Mouse (Mus musculus) layer of hippocampus, adult 11-12 months (tissue): Measurements from ENCODE around the gene Ackr3.

Experiments
- DNase-seq: peaks from one replicate; pipeline ENCODE4 v3.0.0; 2022; ENCODE audit warnings: low spot score

The Ackr3 gene

DNA sequence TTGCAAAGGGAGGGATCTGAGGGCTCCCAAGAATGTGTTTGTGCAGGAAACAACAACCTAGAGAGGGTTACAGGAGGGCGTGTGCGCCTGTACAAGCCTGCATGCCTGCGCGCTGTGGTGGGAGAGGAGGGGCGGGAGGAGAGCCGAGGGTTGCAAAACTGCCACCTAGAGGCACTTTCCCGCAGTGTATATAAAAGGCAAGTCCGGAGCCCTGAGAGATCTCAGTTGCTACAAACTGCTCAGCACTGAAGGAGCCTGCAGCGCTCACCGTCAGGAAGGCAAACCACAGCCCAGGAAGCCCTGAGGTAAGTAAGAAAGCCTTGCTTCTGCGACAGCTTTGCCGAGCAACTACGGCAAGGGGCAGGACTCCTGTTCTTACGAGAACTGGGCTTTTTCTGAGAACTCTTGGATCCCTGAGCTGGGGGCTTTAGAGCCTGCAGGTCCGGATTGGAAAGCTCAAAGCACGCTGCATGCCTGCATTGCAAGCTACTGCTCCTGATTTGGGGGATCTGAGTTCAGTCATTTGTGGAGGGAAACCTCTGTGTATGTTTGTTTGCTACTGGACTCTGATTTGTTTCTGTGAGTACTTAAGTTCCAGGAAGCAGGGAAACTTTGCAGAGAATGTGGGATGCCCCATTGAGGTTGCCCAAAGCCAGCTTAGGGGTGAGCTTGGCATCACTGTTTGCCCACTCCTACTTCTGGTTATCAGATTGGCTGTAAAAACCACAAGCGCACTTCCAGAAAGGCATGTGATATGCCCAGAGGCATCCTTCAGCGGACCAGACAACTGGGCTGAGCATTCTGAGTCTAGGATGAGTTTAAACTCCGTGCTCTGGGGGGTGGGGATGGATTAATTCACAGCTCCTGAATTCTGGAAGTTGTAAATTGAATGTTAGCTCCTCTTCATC is at the start of gene Ackr3:
Gene Ackr3 (plus strand): TSS at position 198 of the 908 bp plus-strand sequence.
- peak; percentile 78 for DNase-seq

- DNase-seq: no peak
These were observed 47.2 kb upstream of the Ackr3 start for GRCm38 (mm10) chr1:90156589-90156988.

- DNase-seq: no peak
These were observed 43.9 kb upstream of the Ackr3 start for GRCm38 (mm10) chr1:90159927-90160326.

- DNase-seq: no peak
These were observed 42.2 kb upstream of the Ackr3 start for GRCm38 (mm10) chr1:90161623-90162022.

DNA sequence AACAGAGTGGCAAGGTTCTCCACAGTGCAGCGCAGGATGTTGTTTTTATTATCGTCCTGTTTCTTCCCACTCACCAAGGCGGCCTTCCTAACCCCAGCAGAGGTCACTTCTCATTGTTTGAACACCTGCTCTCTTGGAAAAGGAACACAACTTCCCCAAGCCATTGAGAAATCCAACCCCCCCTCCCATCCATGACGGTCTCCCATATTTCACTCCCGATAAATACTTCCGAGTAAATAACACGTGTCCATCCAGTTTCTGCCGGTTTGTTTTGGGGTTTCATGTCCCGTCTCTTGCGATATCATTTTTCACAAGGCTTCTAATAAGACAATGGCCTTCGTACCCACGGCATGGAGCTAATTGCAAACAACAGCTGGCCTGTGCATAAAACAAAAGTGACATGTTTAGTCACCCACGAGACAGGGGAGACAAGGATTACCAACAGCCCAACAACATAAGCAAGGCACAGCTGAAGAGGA is 41.4 kb upstream of the Ackr3 start:
- no peak for DNase-seq

- DNase-seq: no peak
These were observed 40.6 kb upstream of the Ackr3 start for GRCm38 (mm10) chr1:90163161-90163560.

DNA sequence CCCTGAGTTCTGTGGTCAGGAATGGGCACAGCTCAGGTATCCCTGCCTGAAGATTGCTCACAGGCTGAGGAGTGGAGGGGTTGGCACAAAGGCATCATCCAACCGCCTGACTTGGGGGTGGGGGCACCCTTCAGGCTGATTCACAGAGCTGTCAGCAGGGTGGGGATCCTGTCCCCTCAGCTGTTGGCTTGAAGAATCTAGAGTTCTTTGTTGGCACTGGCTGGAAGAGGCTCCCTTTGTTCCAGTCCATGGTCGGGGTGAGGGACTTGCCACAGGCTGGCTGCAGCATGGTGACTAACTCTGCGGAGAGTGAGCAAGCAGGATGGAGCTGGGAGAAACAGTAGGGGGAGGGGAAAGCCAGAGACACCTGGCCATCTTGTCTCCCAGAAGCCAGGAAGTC is 39.5 kb upstream of the Ackr3 start:
- DNase-seq: no peak

GRCm38 (mm10) chr1:90174338-90174737 is 29.4 kb upstream of the Ackr3 start:
- no peak for DNase-seq

GRCm38 (mm10) chr1:90176223-90176622 is 27.6 kb upstream of the Ackr3 start:
- DNase-seq: no peak

DNA sequence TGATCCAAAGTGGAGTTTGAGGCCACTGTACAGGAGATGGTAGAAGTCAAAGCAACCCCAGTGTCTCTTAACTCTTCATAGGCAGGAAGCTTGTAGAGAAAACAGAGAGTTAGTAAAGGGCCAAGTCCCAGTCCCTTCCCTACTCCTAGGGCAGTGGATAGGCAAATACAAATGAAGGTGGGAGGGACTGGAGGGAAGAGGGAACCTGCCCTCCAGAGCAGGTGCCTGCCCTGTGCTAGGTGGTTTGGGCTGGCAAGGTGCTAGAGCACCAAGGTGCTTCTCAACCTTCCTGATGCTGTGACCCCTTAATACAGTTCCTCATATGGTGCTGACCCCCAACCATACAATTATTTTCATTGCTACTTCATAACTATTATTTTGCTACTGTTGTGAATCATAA is 26.2 kb upstream of the Ackr3 start:
- no peak for DNase-seq

- no peak for DNase-seq
These were observed 25.8 kb upstream of the Ackr3 start for GRCm38 (mm10) chr1:90177978-90178377.

DNA sequence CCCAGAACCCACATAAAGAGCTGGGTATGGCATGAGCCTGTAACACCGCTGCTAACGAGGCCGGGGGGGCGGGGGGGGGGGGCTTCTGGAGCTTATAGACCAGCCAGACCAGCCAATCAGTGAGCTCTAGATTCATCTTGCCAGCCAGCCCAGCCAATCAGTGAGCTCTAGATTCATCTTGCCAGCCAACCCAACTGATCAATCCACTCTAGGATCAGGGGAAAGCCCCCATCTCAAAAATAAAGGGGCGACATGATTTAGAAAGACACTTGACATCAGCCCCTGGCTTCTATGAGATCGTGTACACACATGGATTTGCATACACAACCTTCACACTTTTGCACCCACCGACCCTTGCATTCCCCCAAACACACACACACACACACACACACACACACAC is 23.3 kb upstream of the Ackr3 start:
- DNase-seq: no peak

- DNase-seq: no peak
These were observed 22.6 kb upstream of the Ackr3 start for GRCm38 (mm10) chr1:90180966-90181699.

- no peak for DNase-seq
These were observed 21.3 kb upstream of the Ackr3 start for GRCm38 (mm10) chr1:90182521-90182920.

GRCm38 (mm10) chr1:90183602-90184001 is 20.2 kb upstream of the Ackr3 start:
- no peak for DNase-seq

GRCm38 (mm10) chr1:90186173-90186572 is 17.6 kb upstream of the Ackr3 start:
- DNase-seq: no peak

- no peak for DNase-seq
These were observed 16.9 kb upstream of the Ackr3 start for GRCm38 (mm10) chr1:90186874-90187273.

DNA sequence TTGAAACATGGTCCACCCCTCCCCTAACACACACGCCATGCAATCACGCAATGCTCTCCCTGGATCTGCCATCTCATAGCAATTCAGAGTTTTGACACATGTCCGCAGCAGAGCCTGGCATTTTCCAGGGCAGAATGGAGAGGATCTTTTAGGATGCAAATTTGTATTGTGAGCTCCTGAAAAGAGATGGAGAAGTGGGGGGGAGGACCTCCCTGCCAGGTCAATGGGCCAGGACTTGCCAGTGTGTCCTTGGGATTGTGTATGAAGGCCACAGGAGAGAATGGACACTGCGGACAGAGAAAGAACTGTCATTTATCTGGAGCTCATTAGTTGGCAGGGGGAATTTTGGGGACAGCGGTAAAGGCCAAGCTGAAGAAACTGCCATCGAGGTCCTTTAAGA is 14.7 kb upstream of the Ackr3 start:
- no peak for DNase-seq

- DNase-seq: no peak
These were observed 2.5 kb upstream of the Ackr3 start for GRCm38 (mm10) chr1:90201246-90201645.

DNA sequence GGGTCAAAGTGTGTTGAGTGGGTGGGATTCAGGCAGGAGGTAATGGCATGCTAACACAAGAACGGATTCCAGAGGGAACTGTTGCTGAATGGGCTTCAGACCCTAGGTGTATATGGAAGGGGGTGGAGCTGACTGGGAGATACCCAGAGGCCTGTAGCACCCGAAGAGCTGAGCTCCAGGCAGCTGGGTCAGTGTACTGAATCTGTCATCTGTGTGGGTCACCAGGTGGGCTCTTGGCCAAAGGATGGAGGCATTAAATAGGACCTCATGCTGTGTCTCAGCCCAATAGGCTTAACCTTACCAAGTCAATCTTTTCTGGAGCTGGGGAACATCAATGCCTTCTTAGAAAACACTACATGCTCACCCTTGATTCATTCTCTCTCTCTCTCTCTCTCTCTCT is 2.1 kb upstream of the Ackr3 start:
- DNase-seq: no peak

- no peak for DNase-seq
These were observed 1.4 kb upstream of the Ackr3 start for GRCm38 (mm10) chr1:90202207-90202978.

DNA sequence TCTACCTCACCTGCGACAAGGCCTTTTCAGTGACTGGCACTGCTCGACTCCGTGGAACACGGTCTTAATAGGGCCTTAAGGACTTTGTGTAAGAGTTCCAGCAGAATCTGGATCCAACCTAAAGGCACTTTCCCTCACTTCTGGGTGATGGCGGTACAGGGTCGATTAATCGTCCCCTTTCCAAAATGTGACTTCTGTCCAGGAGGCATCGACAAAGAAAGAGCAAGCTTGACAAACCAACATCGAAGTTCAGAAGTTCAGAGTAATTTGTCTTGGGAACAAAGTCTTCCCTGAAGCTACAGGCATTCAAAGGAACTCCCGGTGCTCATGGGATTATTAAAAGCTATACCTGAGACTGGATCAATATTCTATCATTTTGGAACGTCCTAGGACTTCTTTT is 439 bp upstream of the Ackr3 start:
- no peak for DNase-seq
